Mouse (Mus musculus) liver, adult 2 months (tissue): ENCODE data around the gene Itgb2. TPM values are rescaled to one million over a fixed set of nuclear protein-coding genes. Genes with fewer than 3 reads are reported as not detected.

Experiments used
- DNase-seq: peaks from one replicate; pipeline ENCODE4 v3.0.0-alpha.2; 2011; ENCODE audit warnings: low read depth, low spot score; ENCODE audit errors: extremely low read depth
- H3K27ac ChIP-seq: fragments of 200-500 bp; replicated peaks from 2 replicates; pipeline ENCODE4 v1.5.1; 2012; ENCODE audit warnings: low read depth, mild to moderate bottlenecking, control low read depth, inconsistent platforms, low read length; ENCODE audit not compliant: insufficient read depth
- H3K27me3 ChIP-seq: fragments of 200-500 bp; 2 replicates; pipeline ENCODE4 v1.6.1; 2012; ENCODE audit warnings: mild to moderate bottlenecking, moderate library complexity, low read length, inconsistent platforms; ENCODE audit not compliant: control insufficient read depth, insufficient read depth
- H3K36me3 ChIP-seq: fragments of 200-500 bp; 2 replicates; pipeline ENCODE4 v1.6.1; 2012; ENCODE audit warnings: low read length, inconsistent platforms; ENCODE audit not compliant: control insufficient read depth, insufficient read depth
- H3K4me1 ChIP-seq: fragments of 200-500 bp; 2 replicates; pipeline ENCODE4 v1.6.1; 2011; ENCODE audit warnings: low read length; ENCODE audit not compliant: control insufficient read depth, insufficient read depth
- H3K4me3 ChIP-seq: fragments of 200-500 bp; 2 replicates; pipeline ENCODE4 v1.5.1; 2011; ENCODE audit warnings: low read depth, mild to moderate bottlenecking, control low read depth, low read length, moderate library complexity; ENCODE audit not compliant: insufficient read depth
- H3K79me2 ChIP-seq: fragments of 200-500 bp; 2 replicates; pipeline ENCODE4 v1.6.1; 2012; ENCODE audit warnings: inconsistent platforms, mild to moderate bottlenecking, low read length, moderate library complexity; ENCODE audit not compliant: control insufficient read depth, insufficient read depth
- H3K9ac ChIP-seq: fragments of 200-500 bp; 2 replicates; pipeline ENCODE4 v1.6.1; 2012; ENCODE audit warnings: low read depth, mild to moderate bottlenecking, control low read depth, inconsistent platforms, low read length
- CTCF ChIP-seq: fragments of 200-500 bp; IDR thresholded peaks from 2 replicates; pipeline ENCODE4 v1.5.1; 2011; ENCODE audit warnings: low read depth, low read length, control low read depth
- POLR2A ChIP-seq: fragments of 200-500 bp; IDR thresholded peaks from 2 replicates; pipeline ENCODE4 v1.6.1; 2011; ENCODE audit warnings: low read length, control low read depth; ENCODE audit not compliant: insufficient read depth; ENCODE audit errors: extremely low read depth
- WGBS: fragments of 180-500 bp; shearing (Covaris S2); methylation state at CpG from one replicate; pipeline ENCODE4 v1.1.7; 2018; 5-methylcytosine and 5-hydroxymethylcytosine counted together
- polyA plus RNA-seq: library from polyadenylated mRNA; depleted of rRNA; stranded (reverse); fragments of >200 nt; gene quantifications from 2 replicates; pipeline ENCODE4 v1.2.3, GENCODE M21; 2012; rRNA removed
- total RNA-seq: library from RNA; depleted of rRNA; stranded (reverse); fragments of >200 nt; gene quantifications from 2 replicates; pipeline ENCODE4 v1.2.3, GENCODE M21; 2014; rRNA removed

The Itgb2 gene
- total and polyA plus RNA-seq, 2 experiments, result 4.8 to 5.6 TPM

- H3K27me3 ChIP-seq, result no peaks in the 10 kb centered on the region
- H3K9ac ChIP-seq, result peak within 1 kb of the TSS; percentile 98
- H3K4me3 ChIP-seq, result peak within 1 kb of the TSS; percentile 77
- peak within 1 kb of the TSS; percentile 92 for H3K27ac ChIP-seq
- H3K4me1 ChIP-seq, result peaks cover 18% of the 10 kb centered on the region
- DNase-seq, result peak; percentile 76
- 1% methylated on average over 116 of the region's 119 CpGs for WGBS
- peaks cover 4% of the 10 kb centered on the region; the same call in 1 of the 2 replicates for H3K36me3 ChIP-seq
- TF ChIP-seq CTCF (no peak), POLR2A (peak; percentile 75)
- peaks cover 24% of the 10 kb centered on the region for H3K79me2 ChIP-seq
Measured at GRCm38 (mm10) chr10:77605908-77606826, 76.1 kb downstream of the Itgb2 start, which contains the start of the genes Sumo3 and Gm49325. Sumo3 (plus strand) TSS chr10:77606097. Gm49325 (plus strand) TSS chr10:77606197.

- DNase-seq, result no peak
- Histone ChIP-seq H3K4me3 (peak overlapping the region; percentile 77), H3K9ac (peak overlapping the region; percentile 87), H3K36me3 (peaks cover 7% of the 10 kb centered on the region), H3K4me1 (peaks cover 18% of the 10 kb centered on the region), H3K79me2 (peaks cover 26% of the 10 kb centered on the region), H3K27ac (peak overlapping the region; percentile 79), H3K27me3 (no peaks in the 10 kb centered on the region)
- TF ChIP-seq CTCF (no peak), POLR2A (no peak)
- 9% methylated on average over 7 of the region's 7 CpGs for WGBS
Measured at GRCm38 (mm10) chr10:77606855-77607254, 76.8 kb downstream of the Itgb2 start.

GRCm38 (mm10) chr10:77607441-77607840 lies 77.4 kb downstream of the Itgb2 start:
- peaks cover 26% of the 10 kb centered on the region for H3K79me2 ChIP-seq
- no peak for DNase-seq
- H3K4me3 ChIP-seq, result no peak overlapping the region
- H3K27ac ChIP-seq, result peak overlapping the region; percentile 79
- 14% methylated on average over 5 of the region's 5 CpGs for WGBS
- H3K36me3 ChIP-seq, result peaks cover 8% of the 10 kb centered on the region
- H3K27me3 ChIP-seq, result no peaks in the 10 kb centered on the region
- peaks cover 18% of the 10 kb centered on the region for H3K4me1 ChIP-seq
- no peak for TF ChIP-seq POLR2A
- no peak for TF ChIP-seq CTCF
- no peak overlapping the region; the same call in 1 of the 2 replicates for H3K9ac ChIP-seq

DNA sequence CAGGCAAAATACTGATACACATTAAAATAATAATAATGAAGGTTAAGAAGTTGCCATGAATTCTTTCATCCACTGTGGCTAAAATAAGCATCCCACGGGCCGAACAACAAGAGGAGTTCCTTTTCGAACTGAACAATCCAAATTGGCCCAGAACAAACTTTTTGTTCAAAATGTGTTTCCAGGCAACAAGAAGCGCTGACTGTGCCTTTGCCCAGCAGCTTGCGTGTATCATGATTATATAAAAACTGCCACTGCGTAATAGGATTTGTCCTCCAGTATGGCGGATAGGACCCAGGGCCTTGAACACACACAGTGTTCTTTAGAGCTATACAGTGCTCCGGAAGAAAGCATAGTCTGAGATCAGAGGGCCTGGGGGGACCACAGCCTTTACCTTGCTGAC lies 78.5 kb downstream of the Itgb2 start:
- H3K4me3 ChIP-seq, result no peak overlapping the region
- H3K9ac ChIP-seq, result no peak overlapping the region
- peaks cover 26% of the 10 kb centered on the region for H3K79me2 ChIP-seq
- peaks cover 8% of the 10 kb centered on the region for H3K36me3 ChIP-seq
- DNase-seq, result no peak
- TF ChIP-seq CTCF, result no peak
- no peak for TF ChIP-seq POLR2A
- H3K27ac ChIP-seq, result no peak overlapping the region; the same call in 1 of the 2 replicates
- WGBS, result 73% methylated on average over 8 of the region's 8 CpGs
- H3K4me1 ChIP-seq, result peaks cover 24% of the 10 kb centered on the region
- H3K27me3 ChIP-seq, result no peaks in the 10 kb centered on the region

DNA sequence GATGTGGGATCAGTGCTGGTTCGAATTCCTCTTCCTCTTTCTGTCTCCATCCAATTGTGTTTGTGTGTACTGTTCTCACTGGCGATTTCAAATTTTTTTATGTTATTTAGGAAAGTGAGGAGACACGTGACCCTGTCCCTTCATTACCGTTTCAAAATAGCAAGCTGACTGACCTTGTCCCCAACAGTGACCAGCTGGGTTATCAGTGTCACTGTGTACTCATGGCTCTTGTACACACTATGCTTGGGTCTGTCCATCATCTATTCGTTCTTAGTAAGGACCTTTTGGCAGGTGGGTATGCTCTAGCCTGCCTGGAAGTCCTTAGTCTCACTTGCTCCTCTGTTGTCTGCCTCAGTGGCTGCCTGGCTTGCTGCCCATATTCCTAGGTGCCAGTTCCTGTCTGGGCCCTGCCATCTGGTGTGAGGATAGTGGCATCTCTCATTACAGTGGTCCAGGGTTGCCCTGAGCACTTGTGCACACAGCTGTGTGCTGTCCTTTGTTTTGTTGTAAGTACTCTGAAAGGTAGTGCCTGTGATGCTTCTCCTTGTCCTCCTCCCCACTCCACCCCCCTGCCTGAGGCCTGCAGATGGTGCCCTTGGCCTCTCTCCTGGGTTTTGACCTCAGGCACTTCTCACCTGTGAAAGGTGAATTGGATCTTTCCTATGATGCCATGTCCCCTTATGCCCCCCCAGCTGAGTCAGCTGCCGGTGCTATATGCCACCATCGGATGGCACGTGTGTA lies 80.3 kb downstream of the Itgb2 start:
- peak overlapping the region; percentile 45 for H3K27ac ChIP-seq
- no peak for TF ChIP-seq POLR2A
- no peak for TF ChIP-seq CTCF
- DNase-seq, result peak; percentile 96
- 36% methylated on average over 8 of the region's 8 CpGs for WGBS
- H3K36me3 ChIP-seq, result peaks cover 19% of the 10 kb centered on the region
- peaks cover 31% of the 10 kb centered on the region for H3K4me1 ChIP-seq
- H3K27me3 ChIP-seq, result no peaks in the 10 kb centered on the region
- no peak overlapping the region for H3K9ac ChIP-seq
- peaks cover 26% of the 10 kb centered on the region for H3K79me2 ChIP-seq
- no peak overlapping the region for H3K4me3 ChIP-seq

DNA sequence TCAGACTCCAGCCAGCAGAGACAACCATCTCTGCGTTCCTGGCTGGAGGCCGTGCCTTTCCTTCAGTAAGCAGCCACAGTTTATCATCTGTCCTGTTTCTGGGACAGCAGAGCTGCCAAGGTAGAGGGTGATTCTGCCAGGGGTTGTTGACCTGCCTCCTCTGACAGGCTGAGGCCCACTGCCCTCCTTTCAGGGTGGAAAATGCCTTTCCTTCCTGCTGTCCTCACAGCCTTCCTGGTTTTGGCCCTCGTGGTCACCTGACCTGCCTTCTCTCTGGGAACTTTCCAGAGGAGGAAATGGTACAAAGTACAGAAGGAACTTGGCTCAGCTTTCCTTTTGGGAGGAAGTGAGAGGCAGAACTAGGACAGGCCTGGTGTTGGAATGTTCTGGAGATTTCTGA lies 83.4 kb downstream of the Itgb2 start:
- Histone ChIP-seq H3K4me3 (no peak overlapping the region), H3K27ac (peak overlapping the region; percentile 64), H3K9ac (no peak overlapping the region), H3K4me1 (peaks cover 23% of the 10 kb centered on the region), H3K27me3 (no peaks in the 10 kb centered on the region), H3K36me3 (peaks cover 30% of the 10 kb centered on the region), H3K79me2 (peaks cover 13% of the 10 kb centered on the region)
- TF ChIP-seq CTCF, result no peak
- TF ChIP-seq POLR2A, result no peak
- 4% methylated on average over 3 of the region's 3 CpGs for WGBS
- DNase-seq, result peak; percentile 98

Other genes starting within 250 kb of the Itgb2 start
- gene Adarb1, start 112.0 kb upstream of the Itgb2 start, total RNA-seq, result 10.4 and 12.2 TPM in 2 replicates
- 4.6 TPM in 2 replicates for gene Adarb1, start 112.0 kb upstream of the Itgb2 start, polyA plus RNA-seq
- gene Fam207a, start 14.5 kb upstream of the Itgb2 start, total RNA-seq, result 12.7 and 15.5 TPM in 2 replicates
- gene Fam207a, start 14.5 kb upstream of the Itgb2 start, polyA plus RNA-seq, result 24.3 and 27.3 TPM in 2 replicates
- gene Pttg1ip, start 51.5 kb downstream of the Itgb2 start, total RNA-seq, result 146 and 168 TPM in 2 replicates
- 218 and 238 TPM in 2 replicates for gene Pttg1ip, start 51.5 kb downstream of the Itgb2 start, polyA plus RNA-seq
- gene Sumo3, start 75.8 kb downstream of the Itgb2 start, total RNA-seq, result 59.6 and 108 TPM in 2 replicates
- 170 and 226 TPM in 2 replicates for gene Sumo3, start 75.8 kb downstream of the Itgb2 start, polyA plus RNA-seq
- gene Gm49325, start 75.9 kb downstream of the Itgb2 start, total RNA-seq, result 0.47 TPM in 1 of 2 replicates, not detected in the other
- gene Gm49325, start 75.9 kb downstream of the Itgb2 start, polyA plus RNA-seq, result not detected in 2 replicates
- gene Ube2g2, start 92.0 kb downstream of the Itgb2 start, total RNA-seq, result 21.6 and 22.3 TPM in 2 replicates
- gene Ube2g2, start 92.0 kb downstream of the Itgb2 start, polyA plus RNA-seq, result 30.4 and 34.2 TPM in 2 replicates
- gene Tspear, start 156.3 kb downstream of the Itgb2 start, total RNA-seq, result 0.07 and 0.09 TPM in 2 replicates
- 0.12 and 0.50 TPM in 2 replicates for gene Tspear, start 156.3 kb downstream of the Itgb2 start, polyA plus RNA-seq
- gene Gm19402, start 160.5 kb downstream of the Itgb2 start, total RNA-seq, result not detected in 2 replicates
- gene Gm19402, start 160.5 kb downstream of the Itgb2 start, polyA plus RNA-seq, result not detected in 2 replicates
- not detected in 2 replicates for gene Gm9508, start 167.0 kb downstream of the Itgb2 start, total RNA-seq
- gene Gm9508, start 167.0 kb downstream of the Itgb2 start, polyA plus RNA-seq, result not detected in 2 replicates
- not detected in 2 replicates for gene Gm10272, start 176.4 kb downstream of the Itgb2 start, total RNA-seq
- gene Gm10272, start 176.4 kb downstream of the Itgb2 start, polyA plus RNA-seq, result not detected in 2 replicates
- gene Gm10024, start 181.2 kb downstream of the Itgb2 start, total RNA-seq, result not detected in 2 replicates
- gene Gm10024, start 181.2 kb downstream of the Itgb2 start, polyA plus RNA-seq, result not detected in 2 replicates
- not detected in 2 replicates for gene Gm10142, start 185.6 kb downstream of the Itgb2 start, total RNA-seq
- gene Gm10142, start 185.6 kb downstream of the Itgb2 start, polyA plus RNA-seq, result not detected in 2 replicates
- not detected in 2 replicates for gene Krtap12-1, start 190.3 kb downstream of the Itgb2 start, total RNA-seq
- gene Krtap12-1, start 190.3 kb downstream of the Itgb2 start, polyA plus RNA-seq, result not detected in 2 replicates
- not detected in 2 replicates for gene Gm10100, start 196.2 kb downstream of the Itgb2 start, total RNA-seq
- not detected in 2 replicates for gene Gm10100, start 196.2 kb downstream of the Itgb2 start, polyA plus RNA-seq
- not detected in 2 replicates for gene Gm18596, start 212.4 kb downstream of the Itgb2 start, total RNA-seq
- not detected in 2 replicates for gene Gm18596, start 212.4 kb downstream of the Itgb2 start, polyA plus RNA-seq
- gene Gm9736, start 221.1 kb downstream of the Itgb2 start, total RNA-seq, result not detected in 2 replicates
- gene Gm9736, start 221.1 kb downstream of the Itgb2 start, polyA plus RNA-seq, result not detected in 2 replicates
- not detected in 2 replicates for gene Gm3233, start 229.4 kb downstream of the Itgb2 start, total RNA-seq
- gene Gm3233, start 229.4 kb downstream of the Itgb2 start, polyA plus RNA-seq, result not detected in 2 replicates
- not detected in 2 replicates for gene Gm3238, start 241.1 kb downstream of the Itgb2 start, total RNA-seq
- not detected in 2 replicates for gene Gm3238, start 241.1 kb downstream of the Itgb2 start, polyA plus RNA-seq
- gene Gm7138, start 246.7 kb downstream of the Itgb2 start, total RNA-seq, result not detected in 2 replicates
- not detected in 2 replicates for gene Gm7138, start 246.7 kb downstream of the Itgb2 start, polyA plus RNA-seq